Mouse (Mus musculus) thymus, adult 2 months (tissue): ENCODE measurements around the gene Mecom.

Source experiments
- CTCF ChIP-seq: fragments of 200-500 bp; IDR thresholded peaks from 2 replicates; pipeline ENCODE4 v1.5.1; 2012; ENCODE audit warnings: mild to moderate bottlenecking, control low read depth, low read length, moderate library complexity, borderline replicate concordance; ENCODE audit not compliant: control insufficient read depth, poor library complexity, insufficient read depth; ENCODE audit errors: extremely low read depth
- POLR2A ChIP-seq: fragments of 200-500 bp; IDR thresholded peaks from 2 replicates; pipeline ENCODE4 v1.6.1; 2012; ENCODE audit warnings: mild to moderate bottlenecking, low read length, control low read depth, moderate library complexity; ENCODE audit not compliant: control insufficient read depth, poor library complexity, insufficient read depth; ENCODE audit errors: extremely low read depth

DNA sequence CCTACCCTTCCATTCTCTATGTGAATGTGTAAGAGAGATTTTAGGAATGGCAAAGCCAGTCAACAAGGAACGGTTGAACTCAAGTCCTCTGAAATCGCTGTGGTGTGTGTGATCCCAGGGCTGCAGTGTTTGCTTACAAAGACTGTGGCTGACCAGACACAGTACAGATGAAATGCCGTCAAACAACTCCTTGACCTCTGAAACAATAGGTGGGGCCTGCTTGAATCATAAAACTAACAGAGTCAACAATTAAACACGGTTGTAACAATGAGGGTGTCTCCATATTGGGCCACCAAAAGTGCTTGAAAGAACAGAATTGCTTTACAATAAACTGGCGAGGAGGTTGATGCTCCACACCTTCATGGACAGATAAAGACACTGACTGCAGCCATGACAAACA is 497.0 kb downstream of the Mecom start:
- TF ChIP-seq CTCF (no peak), POLR2A (no peak)
